In the genomic region with DNA sequence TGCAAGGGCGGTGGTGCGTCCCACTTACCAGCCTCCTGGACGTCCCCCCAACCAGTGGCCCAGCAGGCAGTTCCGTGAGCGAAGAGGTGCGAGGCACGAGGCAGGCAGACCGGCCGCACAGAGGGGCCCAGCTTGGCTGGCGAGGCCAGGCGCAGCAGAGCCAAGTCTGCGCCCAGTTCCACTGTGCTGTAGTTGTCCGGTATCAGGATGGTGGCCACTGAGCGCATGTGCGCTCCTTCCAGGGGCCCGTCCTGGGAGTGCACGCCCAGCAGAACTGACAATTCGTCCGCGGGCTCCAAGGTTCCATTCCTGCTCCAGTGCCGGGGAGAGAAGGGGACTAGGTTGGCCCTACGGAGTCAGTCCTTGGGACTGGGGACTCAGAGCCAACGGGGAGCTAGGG, we compare ENCODE assay signal across 9 mouse cellular contexts. TPM values are rescaled to one million over a fixed set of nuclear protein-coding genes. Genes with fewer than 3 reads are reported as not detected.
DNase-seq lines count a peak whose midpoint lies in the region; ATAC-seq and TF ChIP-seq lines count a peak whose summit lies in the region.
"Had no signal": no experiment of that assay in that cellular context is flagged by ENCODE, and none has a peak within 500 bp of the region (broad histone marks: within the 10 kb centered on the region; RNA-seq: fewer than 3 reads in every experiment).

No protein-coding gene starts in this region.

- peak overlapping the region; percentile 42 for H3K4me3 ChIP-seq in heart, embryonic 10.5 days
- peak overlapping the region; percentile 35 for H3K4me3 ChIP-seq in ES-Bruce4 (ENCODE audit: low read depth, low read length)
- 0 out of 2 replicates have a peak overlapping the region, but pooled peaks have one; percentile 9 for H3K4me3 ChIP-seq in embryonic facial prominence, embryonic 12.5 days
- peak overlapping the region; percentile 17; the same call in 1 of the 2 replicates for H3K4me3 ChIP-seq in limb, embryonic 12.5 days (replicated peaks)

- 0 out of 2 replicates have a peak overlapping the region, but pooled peaks have one; percentile 23 for H3K27ac ChIP-seq in heart, embryonic 10.5 days
- H3K27ac ChIP-seq in ES-Bruce4 (ENCODE audit: insufficient read depth, low read length), result no peak overlapping the region
- H3K27ac ChIP-seq in embryonic facial prominence, embryonic 12.5 days, result no peak overlapping the region
- H3K27ac ChIP-seq in limb, embryonic 12.5 days, result no peak overlapping the region

- no peak for TF ChIP-seq EP300 in ES-Bruce4 (IDR thresholded peaks at IDR 0.05; ENCODE audit: insufficient read depth, low read depth, low read length)

- no peaks in the 10 kb centered on the region for H3K36me3 ChIP-seq in heart, embryonic 10.5 days
- H3K36me3 ChIP-seq in ES-Bruce4 (ENCODE audit: control insufficient read depth, insufficient read depth, low read length, poor library complexity, severe bottlenecking), result no peaks in the 10 kb centered on the region
- no peaks in the 10 kb centered on the region for H3K36me3 ChIP-seq in embryonic facial prominence, embryonic 12.5 days
- no peaks in the 10 kb centered on the region for H3K36me3 ChIP-seq in limb, embryonic 12.5 days

- no peaks in the 10 kb centered on the region for H3K9me3 ChIP-seq in heart, embryonic 10.5 days
- H3K9me3 ChIP-seq in ES-Bruce4 (replicated peaks; ENCODE audit: control insufficient read depth, insufficient read depth, low read length, poor library complexity, severe bottlenecking), result no peaks in the 10 kb centered on the region
- H3K9me3 ChIP-seq in embryonic facial prominence, embryonic 12.5 days, result no peaks in the 10 kb centered on the region
- H3K9me3 ChIP-seq in limb, embryonic 12.5 days, result no peaks in the 10 kb centered on the region

- intact Hi-C loops in heart, postnatal 25 days (cut with DNase I), result no loop called here
- intact Hi-C loops in left cerebral cortex, postnatal 36 days (cut with DNase I), result no loop called here

- TF ChIP-seq CTCF in ES-Bruce4 (IDR thresholded peaks at IDR 0.05; ENCODE audit: low read depth, low read length), result no peak

- H3K9ac ChIP-seq in ES-Bruce4 (ENCODE audit: low read depth, poor library complexity, severe bottlenecking), result peak overlapping the region; percentile 24
- H3K9ac ChIP-seq in embryonic facial prominence, embryonic 12.5 days, result no peak overlapping the region
- H3K9ac ChIP-seq in limb, embryonic 12.5 days (replicated peaks), result 0 out of 2 replicates have a peak overlapping the region, but pooled peaks have one; percentile 23

- peaks cover 41% of the 10 kb centered on the region for H3K27me3 ChIP-seq in heart, embryonic 10.5 days (ENCODE audit: insufficient read depth, poor library complexity, severe bottlenecking)
- H3K27me3 ChIP-seq in ES-Bruce4 (ENCODE audit: control insufficient read depth, insufficient read depth, low read length, poor library complexity, severe bottlenecking), result no peaks in the 10 kb centered on the region
- H3K27me3 ChIP-seq in embryonic facial prominence, embryonic 12.5 days, result peaks cover 39% of the 10 kb centered on the region
- peaks cover 46% of the 10 kb centered on the region for H3K27me3 ChIP-seq in limb, embryonic 12.5 days

- TF ChIP-seq POLR2A in ES-Bruce4 (IDR thresholded peaks at IDR 0.05; ENCODE audit: insufficient read depth, low read length), result no peak

- peak; percentile 73 for DNase-seq in heart, embryonic 10.5 days (ENCODE audit: low spot score)
- no peak for DNase-seq in heart, postnatal 25 days (ENCODE audit: low spot score)
- no peak for DNase-seq in left cerebral cortex, adult 9 months (ENCODE audit: low spot score in 2 of 2)
- DNase-seq in layer of hippocampus, adult 11-12 months (ENCODE audit: low spot score), result no peak
- no peak for DNase-seq in left cerebral cortex, postnatal 36 days (ENCODE audit: low spot score in 2 of 2)
- DNase-seq: gastrocnemius, postnatal 10 days had no signal

- peak overlapping the region; percentile 27 for H3K4me2 ChIP-seq in embryonic facial prominence, embryonic 12.5 days (replicated peaks)
- H3K4me2 ChIP-seq in limb, embryonic 12.5 days, result peak overlapping the region; percentile 32

- WGBS in heart, embryonic 10.5 days, result 7% methylated on average over 23 of the region's 23 CpGs
- 12% methylated on average over 23 of the region's 23 CpGs for WGBS in embryonic facial prominence, embryonic 12.5 days
- WGBS in limb, embryonic 12.5 days, result 10% methylated on average over 23 of the region's 23 CpGs

- ATAC-seq in embryonic facial prominence, embryonic 12.5 days (ENCODE audit: insufficient number of reproducible peaks, insufficient read depth, low FRiP score, low TSS enrichment), result no peak
- ATAC-seq in limb, embryonic 12.5 days (ENCODE audit: insufficient number of reproducible peaks, insufficient read depth, low FRiP score, low TSS enrichment, low read depth), result no peak

- H3K4me1 ChIP-seq in heart, embryonic 10.5 days, result peaks cover 8% of the 10 kb centered on the region; the same call in 1 of the 2 replicates
- H3K4me1 ChIP-seq in ES-Bruce4 (ENCODE audit: control insufficient read depth, insufficient read depth, low read length), result peaks cover 6% of the 10 kb centered on the region
- H3K4me1 ChIP-seq in embryonic facial prominence, embryonic 12.5 days, result no peaks in the 10 kb centered on the region
- peaks cover 4% of the 10 kb centered on the region; the same call in 1 of the 2 replicates for H3K4me1 ChIP-seq in limb, embryonic 12.5 days (replicated peaks)

RNA-seq across cellular contexts. Expression of a gene that starts 1.9 kb away (rescaled TPM):
- polyA plus RNA-seq in heart, embryonic 10.5 days (2016; fragmentation: Nextera tagmentation; extraction: Ambion mirVana), result 10.9 and 13.0 TPM in 2 replicates
- total RNA-seq in heart, postnatal 25 days (2021), result 1 to 10 TPM; 7.5 to 8.1 TPM
- 21.2 and 22.4 TPM in 2 replicates for polyA plus RNA-seq in ES-Bruce4 (2011; ENCODE audit: insufficient read depth, insufficient read length, low read depth, missing spikeins)
- polyA plus RNA-seq in embryonic facial prominence, embryonic 12.5 days (2016; fragmentation: Nextera tagmentation; extraction: Ambion mirVana), result 10.5 and 11.2 TPM in 2 replicates
- 9.6 and 10.7 TPM in 2 replicates for polyA plus RNA-seq in limb, embryonic 12.5 days (2016; fragmentation: Nextera tagmentation; extraction: Ambion mirVana)
- total RNA-seq in left cerebral cortex, postnatal 36 days (2021), result 10 to 100 TPM in 1 of 2 experiments, 1 to 10 TPM in 1; 8.2 to 10.2 TPM

RNA-seq across cellular contexts. Expression of a gene that starts 14.7 kb away (rescaled TPM):
- polyA plus RNA-seq in heart, embryonic 10.5 days (2016; fragmentation: Nextera tagmentation; extraction: Ambion mirVana), result 2.3 and 8.9 TPM in 2 replicates
- total RNA-seq in heart, postnatal 25 days (2021), result not detected
- polyA plus RNA-seq in ES-Bruce4 (2011; ENCODE audit: insufficient read depth, insufficient read length, low read depth, missing spikeins), result 73.0 and 74.5 TPM in 2 replicates
- polyA plus RNA-seq in embryonic facial prominence, embryonic 12.5 days (2016; fragmentation: Nextera tagmentation; extraction: Ambion mirVana), result 8.3 and 8.4 TPM in 2 replicates
- polyA plus RNA-seq in limb, embryonic 12.5 days (2016; fragmentation: Nextera tagmentation; extraction: Ambion mirVana), result 5.0 TPM in 2 replicates
- total RNA-seq in left cerebral cortex, postnatal 36 days (2021), result not detected
- total RNA-seq: gastrocnemius, postnatal 10 days had no signal

RNA-seq across cellular contexts. Expression of a gene that starts 22.6 kb away (rescaled TPM):
- 280 and 362 TPM in 2 replicates for polyA plus RNA-seq in heart, embryonic 10.5 days (2016; fragmentation: Nextera tagmentation; extraction: Ambion mirVana)
- 100 to 1,000 TPM; 139 to 171 TPM for total RNA-seq in heart, postnatal 25 days (2021)
- 1,572 and 1,655 TPM in 2 replicates for polyA plus RNA-seq in ES-Bruce4 (2011; ENCODE audit: insufficient read depth, insufficient read length, low read depth, missing spikeins)
- polyA plus RNA-seq in embryonic facial prominence, embryonic 12.5 days (2016; fragmentation: Nextera tagmentation; extraction: Ambion mirVana), result 582 and 594 TPM in 2 replicates
- polyA plus RNA-seq in limb, embryonic 12.5 days (2016; fragmentation: Nextera tagmentation; extraction: Ambion mirVana), result 597 and 605 TPM in 2 replicates
- total RNA-seq in left cerebral cortex, postnatal 36 days (2021), result 100 to 1,000 TPM; 259 to 349 TPM

RNA-seq across cellular contexts. Expression of a gene that starts 32.3 kb away (rescaled TPM):
- polyA plus RNA-seq in heart, embryonic 10.5 days (2016; fragmentation: Nextera tagmentation; extraction: Ambion mirVana), result 31.0 and 39.7 TPM in 2 replicates
- total RNA-seq in heart, postnatal 25 days (2021), result 10 to 100 TPM; 12.3 to 13.5 TPM
- 43.2 and 47.1 TPM in 2 replicates for polyA plus RNA-seq in ES-Bruce4 (2011; ENCODE audit: insufficient read depth, insufficient read length, low read depth, missing spikeins)
- polyA plus RNA-seq in embryonic facial prominence, embryonic 12.5 days (2016; fragmentation: Nextera tagmentation; extraction: Ambion mirVana), result 50.9 and 53.7 TPM in 2 replicates
- polyA plus RNA-seq in limb, embryonic 12.5 days (2016; fragmentation: Nextera tagmentation; extraction: Ambion mirVana), result 50.9 and 51.3 TPM in 2 replicates
- total RNA-seq in left cerebral cortex, postnatal 36 days (2021), result 10 to 100 TPM; 27.6 to 34.8 TPM

RNA-seq across cellular contexts. Expression of a gene that starts 40.7 kb away (rescaled TPM):
- polyA plus RNA-seq in heart, embryonic 10.5 days (2016; fragmentation: Nextera tagmentation; extraction: Ambion mirVana), result 143 and 176 TPM in 2 replicates
- total RNA-seq in heart, postnatal 25 days (2021), result 100 to 1,000 TPM in 1 of 2 experiments, 10 to 100 TPM in 1; 98.8 to 104 TPM
- 77.3 and 81.1 TPM in 2 replicates for polyA plus RNA-seq in ES-Bruce4 (2011; ENCODE audit: insufficient read depth, insufficient read length, low read depth, missing spikeins)
- polyA plus RNA-seq in embryonic facial prominence, embryonic 12.5 days (2016; fragmentation: Nextera tagmentation; extraction: Ambion mirVana), result 86.9 and 88.2 TPM in 2 replicates
- polyA plus RNA-seq in limb, embryonic 12.5 days (2016; fragmentation: Nextera tagmentation; extraction: Ambion mirVana), result 83.0 and 90.1 TPM in 2 replicates
- 10 to 100 TPM; 36.4 to 46.4 TPM for total RNA-seq in left cerebral cortex, postnatal 36 days (2021)
